Mouse (Mus musculus): ENCODE results near the gene Tedc1. TPM values are rescaled to one million over a fixed set of nuclear protein-coding genes. Genes with fewer than 3 reads are reported as not detected.

The Tedc1 gene
- total RNA-seq, 2 experiments from 2014 or later = 0.69 to 1.6 TPM

- intact Hi-C loops (cut with DNase I; ENCODE audit: low total_unique reads) = no loop called here
- DNase-seq = no peak
Measured at GRCm38 (mm10) chr12:113151046-113151445, 5.2 kb upstream of the Tedc1 start.

DNA sequence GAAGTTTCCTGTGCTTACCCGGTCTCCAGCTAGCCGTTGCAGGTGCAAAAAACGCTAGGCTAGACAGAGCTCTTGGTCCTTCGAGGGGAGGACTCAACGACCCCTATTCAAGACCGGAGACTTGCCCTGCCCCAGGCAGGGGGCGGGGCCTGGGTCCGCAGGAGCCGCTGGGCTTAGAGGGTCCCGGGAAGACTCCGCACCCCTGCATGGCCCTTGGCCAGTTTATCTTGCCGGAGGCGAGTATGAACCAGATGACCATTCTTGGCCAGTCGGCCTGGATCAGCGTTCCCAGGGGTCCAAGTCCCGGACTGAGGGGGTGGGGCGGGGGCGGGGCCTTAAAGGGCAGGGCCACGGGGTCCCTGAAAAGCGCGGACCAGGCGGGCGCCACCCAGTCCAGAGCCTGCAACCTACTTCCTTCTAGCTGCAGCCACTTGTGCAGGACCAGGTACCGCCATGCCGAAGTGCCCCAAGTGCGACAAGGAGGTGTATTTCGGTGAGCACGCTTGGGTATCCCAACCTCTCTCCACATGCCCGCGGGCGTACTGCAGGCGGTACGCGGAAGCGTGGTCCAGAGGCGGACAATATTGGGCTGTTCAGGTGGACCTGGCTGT lies 4.5 kb upstream of the Tedc1 start:
- peak; percentile 61 for DNase-seq
- intact Hi-C loops (cut with DNase I; ENCODE audit: low total_unique reads) = no loop called here

GRCm38 (mm10) chr12:113152272-113152661 lies 4.0 kb upstream of the Tedc1 start:
- intact Hi-C loops (cut with DNase I; ENCODE audit: low total_unique reads) = no loop called here
- peak; percentile 64 for DNase-seq

DNA sequence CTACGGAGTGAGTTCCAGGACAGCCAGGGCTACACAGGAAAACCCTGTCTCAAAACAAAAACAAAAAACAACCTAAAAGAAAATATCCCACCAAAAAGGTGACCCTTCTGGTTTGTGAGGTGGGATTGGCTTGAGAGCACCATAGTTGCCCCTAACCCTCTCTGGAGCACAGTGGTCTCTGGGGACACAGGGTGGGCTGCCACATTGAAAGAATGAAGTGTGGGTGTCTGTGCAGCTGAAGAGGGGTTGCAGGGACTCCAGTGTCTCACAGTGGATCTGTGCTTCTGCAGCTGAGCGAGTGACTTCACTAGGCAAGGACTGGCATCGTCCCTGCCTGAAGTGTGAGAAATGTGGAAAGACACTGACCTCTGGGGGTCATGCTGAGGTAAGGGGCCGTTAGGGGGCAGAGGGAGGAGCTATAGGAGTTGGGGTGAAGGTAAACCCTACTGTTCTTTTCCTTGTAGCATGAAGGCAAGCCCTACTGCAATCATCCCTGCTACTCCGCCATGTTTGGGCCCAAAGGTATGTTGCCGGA lies 3.2 kb upstream of the Tedc1 start:
- intact Hi-C loops (cut with DNase I; ENCODE audit: low total_unique reads) = no loop called here
- no peak for DNase-seq

GRCm38 (mm10) chr12:113153971-113154370 lies 2.2 kb upstream of the Tedc1 start:
- intact Hi-C loops (cut with DNase I; ENCODE audit: low total_unique reads) = loop anchor here (2.0 kb wide), 1 partner anchor 37 kb away; no protein-coding TSS in a partner anchor

DNA sequence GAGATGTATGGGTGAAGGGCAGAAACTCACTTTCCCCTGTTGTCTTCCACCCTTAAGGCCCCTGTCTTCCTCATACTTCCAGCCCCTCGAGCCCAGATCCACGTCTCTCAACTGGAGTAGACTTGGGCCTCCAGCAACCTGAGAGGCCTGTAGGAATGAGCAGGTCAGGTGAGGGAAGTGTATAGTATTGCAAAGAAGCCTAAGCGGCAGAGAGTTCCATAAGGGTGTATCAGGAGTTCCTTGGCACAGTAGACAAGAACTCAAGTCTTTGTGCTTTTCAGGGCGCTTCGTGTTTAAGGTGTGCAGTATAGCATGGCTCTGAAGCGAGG lies 1.5 kb upstream of the Tedc1 start:
- intact Hi-C loops (cut with DNase I; ENCODE audit: low total_unique reads) = loop anchor here (2.0 to 5.0 kb wide), 2 partner anchors 38 to 147 kb away; no protein-coding TSS in a partner anchor
- no peak for DNase-seq

More at GRCm38 (mm10) chr12:113153971-113154370, 2.2 kb upstream of the Tedc1 start:
- no peak for DNase-seq

DNA sequence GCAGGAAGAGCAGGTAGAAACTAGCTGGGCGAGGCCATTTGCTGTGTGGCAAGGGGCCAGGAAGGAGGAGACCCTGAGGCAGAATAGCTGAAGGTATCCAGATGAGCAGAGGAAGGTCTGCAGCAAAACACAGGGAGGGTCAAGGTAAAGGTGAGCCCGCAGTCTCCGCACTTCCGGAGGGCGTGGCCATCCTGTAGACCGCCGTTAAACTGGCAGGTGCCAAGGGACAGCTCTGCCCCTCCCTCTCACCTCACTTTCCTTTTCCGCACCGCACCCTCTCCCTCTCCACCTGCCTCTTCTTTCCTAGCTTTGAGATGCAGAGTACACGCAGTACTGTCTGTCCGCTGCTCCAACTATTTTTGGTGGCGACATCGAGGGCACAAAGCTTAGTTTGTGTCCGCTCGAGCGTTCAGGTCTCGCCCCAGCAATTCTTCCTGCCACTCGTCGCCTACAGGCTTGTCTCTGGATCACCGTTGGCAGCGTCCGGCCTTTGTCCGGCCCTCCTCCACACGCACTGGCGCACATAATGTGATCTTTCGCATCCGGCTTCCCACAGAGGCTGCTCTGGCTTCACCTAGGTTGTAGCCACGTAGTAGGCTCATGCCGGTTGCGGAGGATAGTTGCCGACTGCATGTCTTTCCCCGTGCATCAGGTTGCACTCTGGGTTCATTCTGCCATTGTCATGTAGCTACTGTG lies 997 bp upstream of the Tedc1 start:
- intact Hi-C loops (cut with DNase I; ENCODE audit: low total_unique reads) = loop anchor here (2.0 to 5.0 kb wide), 2 partner anchors 38 to 148 kb away; no protein-coding TSS in a partner anchor
- peak; percentile 49 for DNase-seq

DNA sequence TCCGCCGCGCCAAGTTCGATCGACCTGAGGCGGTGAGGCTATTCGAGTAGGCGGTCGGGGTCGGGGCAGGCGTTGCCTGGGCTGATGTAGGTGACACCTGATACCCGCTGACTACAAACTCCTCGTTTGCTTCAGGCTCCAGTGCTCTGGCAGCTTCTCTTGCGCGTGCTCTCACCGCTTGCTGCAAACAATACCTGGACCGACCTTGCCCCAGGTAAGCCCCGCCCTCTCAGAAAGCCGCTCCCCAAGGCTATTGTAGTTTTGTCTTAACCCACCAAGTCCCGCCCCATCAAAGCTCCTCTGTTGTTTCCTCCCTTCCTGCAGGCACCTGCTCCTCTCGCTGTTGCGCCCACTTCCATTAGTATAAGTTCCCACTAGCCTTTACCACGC lies 314 bp downstream of the Tedc1 start:
- DNase-seq = no peak
- intact Hi-C loops (cut with DNase I; ENCODE audit: low total_unique reads) = loop anchor here (5.0 kb wide), 1 partner anchor 149 kb away; no protein-coding TSS in a partner anchor

GRCm38 (mm10) chr12:113157002-113157401 lies 781 bp downstream of the Tedc1 start:
- intact Hi-C loops (cut with DNase I; ENCODE audit: low total_unique reads) = loop anchor here (5.0 kb wide), 1 partner anchor 150 kb away; no protein-coding TSS in a partner anchor
- DNase-seq = no peak

- intact Hi-C loops (cut with DNase I; ENCODE audit: low total_unique reads) = loop anchor here (5.0 kb wide), 1 partner anchor 150 kb away; no protein-coding TSS in a partner anchor
- DNase-seq = no peak
Measured at GRCm38 (mm10) chr12:113157521-113157920, 1.3 kb downstream of the Tedc1 start.

DNA sequence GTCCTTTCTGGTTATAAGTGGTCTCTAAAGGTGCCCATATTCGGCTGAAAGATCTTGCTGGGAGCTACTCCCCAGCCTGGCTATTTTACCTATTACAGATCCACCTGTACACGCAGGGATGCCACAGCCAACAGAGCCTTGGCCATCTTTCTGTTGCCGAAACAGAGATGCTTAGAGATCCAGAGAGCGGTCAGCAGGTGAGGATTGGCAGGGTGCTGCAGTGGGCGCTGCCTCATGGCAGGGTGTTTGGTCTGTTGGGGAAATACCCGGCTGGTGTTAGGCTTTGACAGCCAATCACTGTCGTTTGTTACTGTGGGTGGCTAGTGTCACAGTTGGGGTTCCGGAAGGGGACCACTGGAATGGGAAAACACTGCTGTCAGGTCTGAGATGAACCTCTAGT lies 1.8 kb downstream of the Tedc1 start:
- intact Hi-C loops (cut with DNase I; ENCODE audit: low total_unique reads) = loop anchor here (5.0 kb wide), 1 partner anchor 151 kb away; no protein-coding TSS in a partner anchor
- DNase-seq = no peak

- intact Hi-C loops (cut with DNase I; ENCODE audit: low total_unique reads) = no loop called here
- DNase-seq = no peak
Measured at GRCm38 (mm10) chr12:113163561-113164006, 7.4 kb downstream of the Tedc1 start.

- intact Hi-C loops (cut with DNase I; ENCODE audit: low total_unique reads) = no loop called here
- DNase-seq = no peak
Measured at GRCm38 (mm10) chr12:113168031-113168536, 11.9 kb downstream of the Tedc1 start.

GRCm38 (mm10) chr12:113176960-113177725 lies 20.9 kb downstream of the Tedc1 start:
- DNase-seq = no peak
- intact Hi-C loops (cut with DNase I; ENCODE audit: low total_unique reads) = no loop called here

DNA sequence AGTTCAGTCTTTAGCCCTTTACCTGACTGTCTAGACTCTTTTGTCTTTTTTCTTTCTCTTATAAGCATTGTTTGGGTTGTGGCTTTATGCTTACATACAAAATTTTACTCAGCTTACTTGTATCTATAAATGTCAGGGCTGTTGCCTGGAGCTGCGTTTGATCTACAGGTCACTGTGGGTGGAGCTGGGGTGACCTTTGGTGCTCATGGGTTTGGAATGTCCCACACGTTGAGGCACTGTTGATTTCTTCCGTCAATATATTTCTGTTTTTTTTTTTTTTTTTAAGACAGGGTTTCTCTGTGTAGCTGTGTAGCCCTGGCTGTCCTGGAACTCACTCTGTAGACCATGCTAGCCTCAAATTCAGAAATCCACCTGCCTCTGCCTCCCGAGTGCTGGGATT lies 24.8 kb downstream of the Tedc1 start:
- DNase-seq = no peak
- intact Hi-C loops (cut with DNase I; ENCODE audit: low total_unique reads) = no loop called here

GRCm38 (mm10) chr12:113184945-113185344 lies 28.7 kb downstream of the Tedc1 start:
- DNase-seq = no peak
- intact Hi-C loops (cut with DNase I; ENCODE audit: low total_unique reads) = no loop called here

GRCm38 (mm10) chr12:113185442-113186291 lies 29.4 kb downstream of the Tedc1 start, which contains the start of gene Tmem121:
Gene Tmem121, plus strand, starts transcription at chr12:113185930.
- no peak for DNase-seq
- intact Hi-C loops (cut with DNase I; ENCODE audit: low total_unique reads) = no loop called here

- intact Hi-C loops (cut with DNase I; ENCODE audit: low total_unique reads) = no loop called here
- no peak for DNase-seq
Measured at GRCm38 (mm10) chr12:113186326-113187010, 30.2 kb downstream of the Tedc1 start.

Measured in gastrocnemius, postnatal 14 days (tissue).